Mouse (Mus musculus): ENCODE results near the gene Entpd5. TPM values are rescaled to one million over a fixed set of nuclear protein-coding genes. Genes with fewer than 3 reads are reported as not detected.

The Entpd5 gene
- total RNA-seq, 2 experiments from 2014 or later = 58.1 to 59.2 TPM

GRCm38 (mm10) chr12:84400068-84400467, 8.8 kb downstream of the Entpd5 start:
- intact Hi-C loops (cut with DNase I) = no loop called here

GRCm38 (mm10) chr12:84399663-84400062, 9.2 kb downstream of the Entpd5 start:
- intact Hi-C loops (cut with DNase I) = no loop called here
- DNase-seq (ENCODE audit: low spot score) = no peak

More at GRCm38 (mm10) chr12:84400068-84400467, 8.8 kb downstream of the Entpd5 start:
- DNase-seq (ENCODE audit: low spot score) = no peak

GRCm38 (mm10) chr12:84399135-84399534, 9.7 kb downstream of the Entpd5 start:
- no peak for DNase-seq (ENCODE audit: low spot score)
- intact Hi-C loops (cut with DNase I) = no loop called here

GRCm38 (mm10) chr12:84398629-84399028, 10.2 kb downstream of the Entpd5 start:
- intact Hi-C loops (cut with DNase I) = no loop called here
- no peak for DNase-seq (ENCODE audit: low spot score)

GRCm38 (mm10) chr12:84397685-84398084, 11.1 kb downstream of the Entpd5 start:
- intact Hi-C loops (cut with DNase I) = no loop called here
- DNase-seq (ENCODE audit: low spot score) = no peak

- no peak for DNase-seq (ENCODE audit: low spot score)
- intact Hi-C loops (cut with DNase I) = no loop called here
Observed at GRCm38 (mm10) chr12:84396947-84397679, 11.7 kb downstream of the Entpd5 start.

GRCm38 (mm10) chr12:84393847-84394246, 15.0 kb downstream of the Entpd5 start:
- DNase-seq (ENCODE audit: low spot score) = no peak
- intact Hi-C loops (cut with DNase I) = no loop called here

- intact Hi-C loops (cut with DNase I) = no loop called here
- no peak for DNase-seq (ENCODE audit: low spot score)
Observed at GRCm38 (mm10) chr12:84392681-84393080, 16.1 kb downstream of the Entpd5 start.

GRCm38 (mm10) chr12:84390336-84390735, 18.5 kb downstream of the Entpd5 start:
- no peak for DNase-seq (ENCODE audit: low spot score)
- intact Hi-C loops (cut with DNase I) = no loop called here

GRCm38 (mm10) chr12:84388774-84389400, 19.9 kb downstream of the Entpd5 start:
- intact Hi-C loops (cut with DNase I) = no loop called here
- DNase-seq (ENCODE audit: low spot score) = no peak

GRCm38 (mm10) chr12:84388097-84388496, 20.7 kb downstream of the Entpd5 start:
- no peak for DNase-seq (ENCODE audit: low spot score)
- intact Hi-C loops (cut with DNase I) = no loop called here

GRCm38 (mm10) chr12:84385408-84385807, 23.4 kb downstream of the Entpd5 start:
- no peak for DNase-seq (ENCODE audit: low spot score)
- intact Hi-C loops (cut with DNase I) = no loop called here

GRCm38 (mm10) chr12:84384644-84385081, 24.2 kb downstream of the Entpd5 start:
- intact Hi-C loops (cut with DNase I) = no loop called here
- DNase-seq (ENCODE audit: low spot score) = no peak

GRCm38 (mm10) chr12:84382369-84382768, 26.5 kb downstream of the Entpd5 start:
- intact Hi-C loops (cut with DNase I) = no loop called here
- DNase-seq (ENCODE audit: low spot score) = no peak

GRCm38 (mm10) chr12:84373831-84374481, 34.9 kb downstream of the Entpd5 start:
- intact Hi-C loops (cut with DNase I) = no loop called here
- DNase-seq (ENCODE audit: low spot score) = no peak

- no peak for DNase-seq (ENCODE audit: low spot score)
- intact Hi-C loops (cut with DNase I) = no loop called here
Observed at GRCm38 (mm10) chr12:84371647-84372046, 37.2 kb downstream of the Entpd5 start.

- no peak for DNase-seq (ENCODE audit: low spot score)
- intact Hi-C loops (cut with DNase I) = no loop called here
Observed at GRCm38 (mm10) chr12:84366971-84367370, 41.9 kb downstream of the Entpd5 start.

- intact Hi-C loops (cut with DNase I) = no loop called here
- no peak for DNase-seq (ENCODE audit: low spot score)
Observed at GRCm38 (mm10) chr12:84365137-84365536, 43.7 kb downstream of the Entpd5 start.

GRCm38 (mm10) chr12:84364291-84364690, 44.5 kb downstream of the Entpd5 start:
- no peak for DNase-seq (ENCODE audit: low spot score)
- intact Hi-C loops (cut with DNase I) = no loop called here

GRCm38 (mm10) chr12:84362872-84363271, 46.0 kb downstream of the Entpd5 start:
- no peak for DNase-seq (ENCODE audit: low spot score)
- intact Hi-C loops (cut with DNase I) = no loop called here
